Mouse (Mus musculus) 416B (cell line): ENCODE results near the gene Gm10160.
A peak's percentile ranks its signal among the peaks of the same experiment; 100 is the strongest.

Experiments used
- DNase-seq: peaks from one replicate; pipeline ENCODE4 v3.0.0; 2011; ENCODE audit warnings: low read depth

The Gm10160 gene

DNA sequence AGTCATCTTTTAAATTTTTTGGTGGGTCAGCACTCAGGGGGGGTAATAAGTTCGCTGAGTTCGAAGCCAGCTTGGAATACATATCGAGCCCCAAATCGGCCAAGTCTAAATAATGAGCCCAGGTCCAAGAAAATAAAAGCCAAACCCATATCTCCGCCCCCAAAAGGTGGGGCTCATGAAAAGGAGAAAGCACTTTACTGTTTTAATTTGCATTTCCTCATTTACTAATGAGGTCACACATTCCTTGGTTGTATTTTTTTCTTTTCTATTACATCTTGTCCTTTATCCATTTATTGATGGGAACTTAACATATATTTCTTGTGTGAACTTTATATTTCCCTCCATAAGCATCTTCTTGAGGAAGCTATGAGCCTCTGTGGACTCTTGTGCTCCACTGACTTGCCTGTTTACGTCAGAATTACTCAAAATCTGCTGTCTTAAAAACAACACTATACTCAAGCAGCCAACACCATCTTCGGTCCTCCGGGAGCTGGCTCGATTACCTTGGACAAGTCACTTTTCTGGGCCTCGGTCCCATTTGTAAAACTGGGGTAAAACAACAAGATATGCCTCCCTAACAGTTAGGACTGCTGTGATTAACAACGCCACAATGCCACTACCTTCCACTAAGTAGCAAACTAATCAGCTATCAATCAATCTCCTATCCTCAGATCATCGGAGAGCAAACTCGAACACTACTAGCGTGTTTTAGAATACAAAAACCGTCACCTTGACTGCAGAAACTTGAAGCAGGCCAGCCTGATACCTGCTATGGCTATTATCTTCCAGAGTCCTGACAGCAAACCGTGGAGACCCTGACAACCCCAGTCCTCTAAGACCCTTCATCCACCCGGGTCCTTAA is 27.6 kb downstream of the Gm10160 start:
- peak; percentile 63 for DNase-seq

DNA sequence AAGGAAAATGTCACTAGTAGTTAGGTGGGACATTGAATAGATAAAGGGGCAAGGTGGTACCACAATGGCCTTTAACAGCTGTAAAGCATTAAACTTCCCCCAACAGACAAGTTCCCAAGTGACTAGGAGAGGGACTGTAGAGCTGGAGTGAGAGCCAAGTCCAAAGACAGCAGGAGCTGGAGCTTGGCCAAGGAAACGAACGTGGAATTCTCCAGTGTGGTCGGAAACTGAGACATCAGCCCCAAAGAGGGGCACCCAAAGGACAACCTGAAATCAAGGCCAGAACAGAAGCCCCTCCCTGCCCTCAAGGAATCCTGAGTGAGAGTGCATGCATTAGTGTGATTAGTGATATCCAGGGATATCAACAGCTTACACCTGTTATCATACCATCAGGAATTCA is 30.2 kb downstream of the Gm10160 start:
- DNase-seq = no peak

GRCm38 (mm10) chr7:81824906-81825305 is 30.7 kb downstream of the Gm10160 start:
- no peak for DNase-seq

DNA sequence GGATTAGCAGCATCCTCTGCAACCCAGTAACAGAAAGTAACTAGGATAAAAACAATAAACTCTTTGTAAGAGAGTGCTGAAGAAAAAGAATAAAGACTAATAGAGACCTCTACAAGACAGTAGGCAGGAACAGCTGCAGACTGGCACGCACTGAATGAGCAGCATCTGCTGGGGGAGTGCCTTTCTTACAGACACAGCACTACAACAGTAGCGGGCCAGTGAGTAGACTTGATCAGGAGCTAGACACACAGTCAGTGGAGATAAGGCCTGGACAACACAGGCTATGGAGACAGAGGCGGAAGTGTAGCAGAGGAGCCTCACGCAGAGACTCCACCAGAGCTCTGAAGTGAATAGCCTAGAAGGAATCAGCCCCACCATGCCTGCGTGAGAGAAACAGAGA is 49.5 kb downstream of the Gm10160 start:
- no peak for DNase-seq
